7 mouse cellular contexts compared by ENCODE assay signal in genomic region chr6:72233950-72234349, GRCm38 (mm10). TPM values are rescaled to one million over a fixed set of nuclear protein-coding genes. Genes with fewer than 3 reads are reported as not detected.
DNase-seq lines count a peak whose midpoint lies in the region; ATAC-seq and TF ChIP-seq lines count a peak whose summit lies in the region.

No protein-coding gene starts in this region.

- ATAC-seq in megakaryocyte, adult 5-6 weeks (ENCODE audit: poor library complexity, severe bottlenecking) = no peak
- ATAC-seq in forebrain, embryonic 15.5 days (replicated peaks) = no peak
- no peak for ATAC-seq in liver, embryonic 12.5 days
- ATAC-seq in stomach, postnatal 0 days (ENCODE audit: low FRiP score, low TSS enrichment) = 0 out of 2 replicates have a peak, but pooled peaks have one; percentile 11

- H3K9ac ChIP-seq in forebrain, embryonic 15.5 days (replicated peaks) = peak overlapping the region; percentile 53; the same call in 1 of the 2 replicates
- no peak overlapping the region for H3K9ac ChIP-seq in liver, embryonic 12.5 days
- H3K9ac ChIP-seq in stomach, postnatal 0 days (ENCODE audit: low read length) = peak overlapping the region; percentile 62

- H3K4me3 ChIP-seq in megakaryocyte, embryonic 14.5 days (replicated peaks) = peak overlapping the region; percentile 95
- H3K4me3 ChIP-seq in forebrain, embryonic 15.5 days = peak overlapping the region; percentile 58
- peak overlapping the region; percentile 50 for H3K4me3 ChIP-seq in liver, embryonic 12.5 days
- peak overlapping the region; percentile 59 for H3K4me3 ChIP-seq in stomach, postnatal 0 days (ENCODE audit: low read depth, low read length)

- H3K27me3 ChIP-seq in megakaryocyte, embryonic 14.5 days (replicated peaks) = peaks cover 82% of the 10 kb centered on the region
- peaks cover 16% of the 10 kb centered on the region; the same call in 1 of the 2 replicates for H3K27me3 ChIP-seq in forebrain, embryonic 15.5 days
- peaks cover 99% of the 10 kb centered on the region for H3K27me3 ChIP-seq in liver, embryonic 12.5 days (replicated peaks)
- peaks cover 5% of the 10 kb centered on the region; the same call in 1 of the 2 replicates for H3K27me3 ChIP-seq in stomach, postnatal 0 days (ENCODE audit: control insufficient read depth, insufficient read depth, low read length)

- H3K4me1 ChIP-seq in megakaryocyte, embryonic 14.5 days = peaks cover 99% of the 10 kb centered on the region
- peaks cover 42% of the 10 kb centered on the region for H3K4me1 ChIP-seq in forebrain, embryonic 15.5 days
- 0 out of 2 replicates have a peak, but pooled peaks cover 13% of the 10 kb centered on the region for H3K4me1 ChIP-seq in liver, embryonic 12.5 days
- H3K4me1 ChIP-seq in stomach, postnatal 0 days (replicated peaks; ENCODE audit: control insufficient read depth, insufficient read depth) = peaks cover 5% of the 10 kb centered on the region

- no peak for TF ChIP-seq CTCF in stomach, postnatal 0 days (IDR thresholded peaks at IDR 0.05; ENCODE audit: low read depth)

- peak overlapping the region; percentile 99 for H3K4me2 ChIP-seq in forebrain, embryonic 15.5 days (replicated peaks)
- H3K4me2 ChIP-seq in liver, embryonic 12.5 days = peak overlapping the region; percentile 75
- H3K4me2 ChIP-seq in stomach, postnatal 0 days (replicated peaks; ENCODE audit: low read depth) = peak overlapping the region; percentile 96

- peaks cover 37% of the 10 kb centered on the region for H3K36me3 ChIP-seq in megakaryocyte, embryonic 14.5 days (replicated peaks; ENCODE audit: low read length)
- H3K36me3 ChIP-seq in forebrain, embryonic 15.5 days = no peaks in the 10 kb centered on the region
- H3K36me3 ChIP-seq in liver, embryonic 12.5 days = no peaks in the 10 kb centered on the region
- no peaks in the 10 kb centered on the region for H3K36me3 ChIP-seq in stomach, postnatal 0 days (ENCODE audit: control insufficient read depth, insufficient read depth, low read length)

- WGBS in forebrain, embryonic 15.5 days = under 1% methylated on average over 13 of the region's 13 CpGs
- 5% methylated on average over 13 of the region's 13 CpGs for WGBS in liver, embryonic 12.5 days (ENCODE audit: insufficient replicate concordance)
- 1% methylated on average over 12 of the region's 13 CpGs for WGBS in stomach, postnatal 0 days

- no peak for TF ChIP-seq EP300 in stomach, postnatal 0 days (optimal IDR thresholded peaks at IDR 0.05)

- H3K27ac ChIP-seq in forebrain, embryonic 15.5 days (replicated peaks) = no peak overlapping the region
- H3K27ac ChIP-seq in liver, embryonic 12.5 days = no peak overlapping the region
- H3K27ac ChIP-seq in stomach, postnatal 0 days (replicated peaks) = no peak overlapping the region

- peak; percentile 32 for DNase-seq in stomach, postnatal 0 days (ENCODE audit: low spot score)
- no peak for DNase-seq in cerebellum, postnatal 4 days (ENCODE audit: low spot score in 2 of 2)
- no peak for DNase-seq in left cerebral cortex, postnatal 36 days (ENCODE audit: low spot score in 2 of 2)

- H3K9me3 ChIP-seq in megakaryocyte, embryonic 14.5 days = no peaks in the 10 kb centered on the region
- H3K9me3 ChIP-seq in forebrain, embryonic 15.5 days = no peaks in the 10 kb centered on the region
- H3K9me3 ChIP-seq in liver, embryonic 12.5 days (replicated peaks) = no peaks in the 10 kb centered on the region
- H3K9me3 ChIP-seq in stomach, postnatal 0 days (ENCODE audit: control insufficient read depth, low read length) = no peaks in the 10 kb centered on the region

- intact Hi-C loops in left cerebral cortex, postnatal 36 days (cut with DNase I) = no loop called here

RNA-seq across cellular contexts. Expression of gene Atoh8, which starts 1.4 kb away (rescaled TPM):
- polyA plus RNA-seq in megakaryocyte, embryonic 14.5 days (2012; ENCODE audit: insufficient read depth, low replicate concordance) = 51.0 and 108 TPM in 2 replicates
- 0.22 TPM in 1 of 2 replicates, not detected in the other for total RNA-seq in megakaryocyte, adult 5-6 weeks (2015)
- total RNA-seq in megakaryocyte, adult 5-6 weeks (2017) = 0.51 TPM in 1 of 2 replicates, not detected in the other
- polyA plus RNA-seq in forebrain, embryonic 15.5 days (2015; fragmentation: Nextera tagmentation; extraction: Ambion mirVana) = 2.7 and 3.6 TPM in 2 replicates
- 2.0 and 2.1 TPM in 2 replicates for polyA plus RNA-seq in liver, embryonic 12.5 days (2016; fragmentation: Nextera tagmentation; extraction: Ambion mirVana)
- 5.5 and 6.0 TPM in 2 replicates for polyA plus RNA-seq in stomach, postnatal 0 days (2015; fragmentation: Nextera tagmentation; extraction: Ambion mirVana)
- 1 to 10 TPM; 1.1 to 1.8 TPM for total RNA-seq in left cerebral cortex, postnatal 36 days (2021)
